Mouse (Mus musculus) CH12.LX (cell line): Measurements from ENCODE around the gene Pde6d.

ENCODE experiments used
- CTCF ChIP-seq, 2 experiments: IDR thresholded peaks in 1 of 2; conservative IDR thresholded peaks in 1 of 2; 2 replicates each; pipeline ENCODE4 v1.5.1; 2011 to 2012; ENCODE audit warnings: low read depth in 2 of 2, low read length in 2 of 2, improper control_type of control experiment in 1 of 2, inconsistent platforms in 1 of 2, mild to moderate bottlenecking in 1 of 2, moderate library complexity in 1 of 2
- EP300 ChIP-seq: IDR thresholded peaks from 2 replicates; pipeline ENCODE4 v1.6.1; 2011; ENCODE audit warnings: low read length, improper control_type of control experiment
- MAX ChIP-seq: IDR thresholded peaks from 2 replicates; pipeline ENCODE4 v1.6.1; 2011; ENCODE audit warnings: low read length, improper control_type of control experiment
- MEF2A ChIP-seq: IDR thresholded peaks from 2 replicates; pipeline ENCODE4 v1.6.1; 2014; ENCODE audit warnings: low read depth, mild to moderate bottlenecking, inconsistent platforms, low read length, improper control_type of control experiment, borderline replicate concordance
- PAX5 ChIP-seq: IDR thresholded peaks from 2 replicates; pipeline ENCODE4 v1.6.1; 2012; ENCODE audit warnings: low read length, inconsistent platforms, mixed read lengths
- POLR2A ChIP-seq: IDR thresholded peaks from 2 replicates; pipeline ENCODE4 v1.6.1; 2011; ENCODE audit warnings: low read depth, mild to moderate bottlenecking, improper control_type of control experiment, low read length
- SIN3A ChIP-seq: IDR thresholded peaks from 2 replicates; pipeline ENCODE4 v1.6.1; 2012; ENCODE audit warnings: low read length, improper control_type of control experiment, inconsistent platforms
- SMC3 ChIP-seq: IDR thresholded peaks from 2 replicates; pipeline ENCODE4 v1.6.1; 2011; ENCODE audit warnings: low read depth, low read length, improper control_type of control experiment
- TCF12 ChIP-seq: IDR thresholded peaks from 2 replicates; pipeline ENCODE4 v1.6.1; 2014; ENCODE audit warnings: low read depth, mild to moderate bottlenecking, inconsistent platforms, low read length, improper control_type of control experiment
- UBTF ChIP-seq: IDR thresholded peaks from 2 replicates; pipeline ENCODE4 v1.6.1; 2012; ENCODE audit warnings: low read depth, mild to moderate bottlenecking, inconsistent platforms, low read length, improper control_type of control experiment, moderate library complexity
- USF1 ChIP-seq: IDR thresholded peaks from 2 replicates; pipeline ENCODE4 v1.6.1; 2014; ENCODE audit warnings: low read depth, mild to moderate bottlenecking, inconsistent platforms, low read length, improper control_type of control experiment

- TF ChIP-seq UBTF (no peak), TCF12 (no peak), SIN3A (no peak), MEF2A (no peak), MAX (no peak), CTCF (conservative IDR thresholded peaks at IDR 0.05 in 1 of 2, IDR thresholded peaks at IDR 0.05 in 1 of 2; ENCODE audit: low read depth in 2 of 2, low read length in 2 of 2) (no peak), POLR2A (no peak), EP300 (no peak), SMC3 (no peak), USF1 (no peak), PAX5 (no peak)
Observed at GRCm38 (mm10) chr1:86571381-86571780, 11.0 kb downstream of the Pde6d start.
